Mouse (Mus musculus) testis, postnatal 10 days (tissue): Measurements from ENCODE around the gene Hist2h4.
A peak's percentile ranks its signal among the peaks of the same experiment; 100 is the strongest.
"Not testable (repeated sequence)": the region's sequence is repeated elsewhere in the genome, so short reads cannot be mapped to it uniquely, and the experiment has no call there.

Experiments used
- DNase-seq: peaks from one replicate; pipeline ENCODE4 v3.0.0; 2021; ENCODE audit warnings: low spot score

Gene Hist2h4

GRCm38 (mm10) chr3:96245003-96245886, 17.9 kb downstream of the Hist2h4 start, which contains the start of gene Hist2h2aa1:
TSS of gene Hist2h2aa1 (plus strand) at chr3:96245497.
- DNase-seq = peak; percentile 84

DNA sequence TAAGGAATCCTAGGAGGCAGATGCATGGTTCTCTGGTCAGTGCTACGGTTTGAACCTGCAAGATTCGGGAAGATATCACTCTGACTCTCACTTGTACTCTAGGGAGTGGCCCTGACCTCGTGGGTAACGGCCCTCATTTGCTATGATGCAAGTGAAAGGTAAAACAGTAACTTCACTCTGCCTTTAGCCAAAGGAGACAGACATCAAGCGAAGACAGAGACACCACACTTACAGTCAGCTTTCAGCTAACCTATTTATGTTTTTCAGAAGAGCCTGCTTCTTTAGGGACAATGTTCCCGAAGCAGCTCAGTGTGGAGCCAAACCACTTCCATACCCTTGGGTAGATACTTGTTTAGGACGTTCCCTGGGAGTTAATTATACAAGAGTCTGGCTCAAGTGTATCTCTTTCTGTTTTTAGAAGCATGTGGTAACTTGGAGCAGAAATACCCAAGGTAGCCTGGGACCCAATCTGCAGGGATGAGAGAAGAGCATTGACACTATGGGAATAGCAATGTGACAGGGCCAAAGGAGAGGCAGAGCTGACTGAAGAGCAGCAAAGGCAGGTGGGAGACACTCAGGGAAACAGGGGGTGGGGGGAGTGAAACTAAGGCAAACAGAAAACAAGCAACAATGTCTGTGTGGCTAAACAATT, 19.1 kb downstream of the Hist2h4 start:
- DNase-seq = no peak

GRCm38 (mm10) chr3:96240799-96241197, 22.3 kb downstream of the Hist2h4 start:
- DNase-seq = no peak

GRCm38 (mm10) chr3:96239949-96240798, 22.9 kb downstream of the Hist2h4 start, which contains the start of gene Hist2h2aa2:
TSS of gene Hist2h2aa2 (minus strand) at chr3:96240276.
- peak; percentile 89 for DNase-seq

- not testable (repeated sequence) for DNase-seq
Observed at GRCm38 (mm10) chr3:96238954-96239793, 23.9 kb downstream of the Hist2h4 start, which contains the start of gene Hist2h3c2. TSS of gene Hist2h3c2 (minus strand) at chr3:96239127.

DNA sequence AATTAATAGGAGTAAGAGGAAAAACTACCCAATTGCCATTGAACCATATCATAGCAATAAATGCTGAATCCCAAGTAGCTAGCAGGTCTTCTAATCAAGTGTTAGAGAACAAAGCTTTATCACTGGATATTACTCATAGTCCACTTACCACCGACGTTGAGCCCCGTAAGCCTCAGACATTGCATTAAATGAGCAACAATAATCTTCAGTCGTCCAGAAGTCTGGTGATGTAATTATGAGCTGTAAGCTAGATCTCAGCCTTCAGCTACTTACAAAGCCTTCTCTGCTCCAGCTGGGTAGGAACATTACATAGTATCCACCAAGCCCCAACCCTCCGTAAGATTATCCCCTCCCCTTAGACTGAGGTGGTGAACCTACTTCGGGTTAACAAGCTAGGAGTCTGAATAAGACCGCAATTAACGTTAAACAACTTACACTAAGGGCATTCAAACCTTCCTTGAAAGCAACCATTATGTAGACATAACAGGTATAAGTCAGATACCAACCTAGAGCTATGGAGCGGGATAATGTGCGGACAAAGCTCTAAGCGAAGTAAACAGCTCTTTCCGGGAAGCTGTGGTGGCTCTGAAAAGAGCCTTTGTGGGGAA, 25.1 kb downstream of the Hist2h4 start:
- DNase-seq = no peak

GRCm38 (mm10) chr3:96237335-96237903, 25.7 kb downstream of the Hist2h4 start:
- no peak for DNase-seq

GRCm38 (mm10) chr3:96236834-96237334, 26.2 kb downstream of the Hist2h4 start:
- no peak for DNase-seq

DNA sequence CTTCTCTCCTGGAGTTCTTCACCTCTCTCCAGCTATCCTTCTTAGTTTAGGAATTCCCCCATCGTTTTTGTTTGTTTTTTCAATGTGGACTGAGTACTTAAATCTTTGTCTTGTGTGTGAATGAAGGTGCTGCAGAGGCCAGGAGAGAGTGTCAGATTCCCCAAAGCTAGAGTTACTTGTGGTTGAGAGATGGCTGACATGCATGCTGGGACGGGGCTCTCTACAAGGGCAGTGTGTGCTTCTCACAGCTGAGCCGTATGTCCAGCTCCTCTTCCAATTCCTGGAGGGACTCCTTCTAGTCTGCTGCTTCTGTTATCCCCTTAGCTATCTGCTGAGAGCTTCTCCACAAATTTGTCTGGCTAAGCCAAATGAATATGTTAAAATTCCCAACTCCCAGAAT, 27.3 kb downstream of the Hist2h4 start:
- no peak for DNase-seq

DNA sequence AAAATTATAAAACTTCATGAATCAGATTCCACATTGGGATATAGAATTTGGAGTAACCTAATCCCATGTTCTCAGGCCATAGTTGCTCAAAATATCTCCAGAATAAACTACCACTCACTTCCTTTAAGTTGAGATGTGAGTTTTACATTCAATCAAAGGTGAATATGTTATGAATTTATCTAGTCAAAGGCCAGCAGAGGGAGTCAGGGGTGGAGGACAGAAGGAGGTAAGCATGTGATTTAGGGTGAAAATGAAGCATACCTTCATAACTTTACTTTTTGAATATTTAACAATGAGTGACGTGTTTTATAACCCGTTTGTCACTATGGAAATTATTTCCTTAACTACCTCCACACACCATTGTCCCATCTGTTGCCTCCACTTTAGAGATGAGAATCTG, 28.2 kb downstream of the Hist2h4 start:
- DNase-seq = no peak

- DNase-seq = no peak
Observed at GRCm38 (mm10) chr3:96231758-96232120, 31.4 kb downstream of the Hist2h4 start.

DNA sequence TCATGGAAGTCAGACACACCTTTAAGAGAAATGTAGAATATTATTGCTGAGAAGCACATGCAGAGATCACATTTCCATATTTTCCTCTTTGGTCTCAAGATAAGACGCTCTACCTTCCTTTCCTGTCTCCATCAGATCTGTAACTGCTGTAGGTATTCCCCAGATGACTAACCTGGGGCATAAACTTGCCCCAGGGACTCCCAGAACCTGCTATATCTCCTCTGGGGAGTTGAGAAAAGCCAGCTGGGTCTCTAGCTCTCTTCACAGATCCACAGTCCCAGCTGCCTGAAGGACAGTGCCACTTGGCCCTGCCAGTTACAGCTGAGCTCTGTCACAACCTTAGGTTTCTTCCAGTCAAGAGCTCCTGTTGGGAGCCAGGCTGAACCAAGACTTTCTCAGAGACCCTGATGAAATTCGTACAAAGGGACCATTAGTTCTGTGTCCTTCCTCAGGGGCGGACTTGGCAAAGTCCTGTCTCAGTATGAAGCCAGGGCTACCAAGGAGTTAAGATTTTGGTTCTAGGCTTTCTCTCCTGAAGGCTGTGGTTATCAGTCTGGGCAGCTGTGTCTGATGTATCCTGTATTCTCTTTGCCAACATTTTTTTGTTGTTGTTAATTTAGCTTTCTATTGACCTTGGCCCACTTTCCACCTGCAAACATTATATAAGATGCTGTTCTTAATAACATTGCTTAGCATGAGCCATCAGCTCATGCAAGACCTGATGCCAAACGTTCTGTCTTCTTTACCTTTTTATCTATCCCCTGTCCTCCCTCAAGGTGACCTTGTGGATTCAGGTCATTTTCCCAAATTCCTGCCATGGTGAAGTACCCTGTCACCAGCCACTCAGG, 32.0 kb downstream of the Hist2h4 start:
- DNase-seq = no peak

- DNase-seq = no peak
Observed at GRCm38 (mm10) chr3:96230404-96230803, 32.7 kb downstream of the Hist2h4 start.

DNA sequence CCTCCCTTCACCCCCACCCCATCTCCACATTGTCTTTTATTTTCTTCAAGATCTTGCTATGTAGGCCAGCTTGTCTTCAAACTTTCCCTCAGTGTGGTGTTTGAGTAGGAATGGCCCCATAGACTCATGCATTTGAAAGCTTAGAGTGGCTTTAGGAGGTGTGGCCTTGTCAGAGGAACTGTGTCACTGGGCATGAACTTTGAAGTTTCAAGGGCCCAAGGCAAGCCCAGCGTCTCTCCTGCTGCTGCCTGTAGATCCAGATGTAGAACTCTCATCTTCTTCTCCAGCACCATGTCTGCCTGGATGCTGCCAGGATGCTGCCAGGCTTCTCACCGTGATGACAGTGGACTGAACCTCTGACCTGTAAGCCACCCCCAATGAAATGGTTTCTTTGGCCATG, 34.3 kb downstream of the Hist2h4 start:
- DNase-seq = no peak

- DNase-seq = no peak
Observed at GRCm38 (mm10) chr3:96226695-96227648, 36.1 kb downstream of the Hist2h4 start.

- no peak for DNase-seq
Observed at GRCm38 (mm10) chr3:96225421-96225820, 37.7 kb downstream of the Hist2h4 start.

- no peak for DNase-seq
Observed at GRCm38 (mm10) chr3:96222774-96223173, 40.3 kb downstream of the Hist2h4 start.

DNA sequence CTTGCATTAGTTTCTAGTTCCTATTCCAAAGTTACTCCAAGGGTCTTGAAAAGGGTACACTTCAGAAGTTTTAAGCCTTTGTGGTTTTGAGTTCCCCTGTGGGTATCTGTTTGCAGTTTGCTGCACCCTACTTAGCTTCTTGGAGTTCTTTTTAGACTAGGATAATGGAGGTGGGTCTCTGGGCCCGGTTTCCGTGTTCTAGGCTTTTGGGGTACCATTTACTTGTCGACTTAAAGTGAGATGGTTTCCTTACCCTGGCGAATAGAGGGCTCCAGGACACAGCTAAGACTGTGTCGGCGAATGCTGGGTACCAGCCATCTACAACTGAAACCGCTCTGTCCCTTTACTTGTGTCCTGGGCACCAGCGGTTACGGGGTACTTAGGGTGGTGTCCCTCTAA, 41.5 kb downstream of the Hist2h4 start:
- no peak for DNase-seq
